Mouse (Mus musculus) kidney, embryonic 14.5 days (tissue): ENCODE data around the gene Nav2. TPM values are rescaled to one million over a fixed set of nuclear protein-coding genes. Genes with fewer than 3 reads are reported as not detected.

Experiments
- ATAC-seq: fragments of 200-750 bp; cut with Nextera tagmentation; 2 replicates; pipeline ENCODE4 v1.8.0; 2017; ENCODE audit warnings: moderate number of reproducible peaks, mild to moderate bottlenecking, moderate TSS enrichment, moderate library complexity; ENCODE audit not compliant: low FRiP score, low TSS enrichment
- H3K27ac ChIP-seq: fragments of 300-500 bp; sonication (generic); 2 replicates; pipeline ENCODE4 v1.5.1; 2014; ENCODE audit warnings: low read depth, mild to moderate bottlenecking, low read length, moderate library complexity, mixed read lengths
- H3K27me3 ChIP-seq: fragments of 300-500 bp; sonication (generic); 2 replicates; pipeline ENCODE4 v1.6.1; 2014; ENCODE audit warnings: mild to moderate bottlenecking, low read length; ENCODE audit not compliant: control insufficient read depth, insufficient read depth
- H3K36me3 ChIP-seq: fragments of 300-500 bp; sonication (generic); 2 replicates; pipeline ENCODE4 v1.6.1; 2014; ENCODE audit warnings: low read length, mixed read lengths; ENCODE audit not compliant: control insufficient read depth, insufficient read depth
- H3K4me1 ChIP-seq: fragments of 300-500 bp; sonication (generic); 2 replicates; pipeline ENCODE4 v1.6.1; 2014; ENCODE audit warnings: low read length, mixed read lengths; ENCODE audit not compliant: control insufficient read depth, insufficient read depth
- H3K4me2 ChIP-seq: fragments of 300-500 bp; sonication (generic); replicated peaks from 2 replicates; pipeline ENCODE4 v1.6.1; 2014; ENCODE audit warnings: low read depth, mild to moderate bottlenecking, low read length
- H3K4me3 ChIP-seq: fragments of 300-500 bp; sonication (generic); 2 replicates; pipeline ENCODE4 v1.5.1; 2014; ENCODE audit warnings: mild to moderate bottlenecking, low read length
- H3K9ac ChIP-seq: fragments of 300-500 bp; sonication (generic); 2 replicates; pipeline ENCODE4 v1.6.1; 2014; ENCODE audit warnings: low read depth, mild to moderate bottlenecking, low read length, moderate library complexity
- H3K9me3 ChIP-seq: fragments of 300-500 bp; sonication (generic); 2 replicates; pipeline ENCODE4 v1.6.1; 2016; ENCODE audit warnings: low read length; ENCODE audit not compliant: control insufficient read depth
- WGBS: fragments of 180-500 bp; shearing (Covaris S2); extraction: QIAGEN DNeasy Blood & Tissue Kit; methylation state at CpG from one replicate; pipeline ENCODE4 v1.1.7; 2014; 5-methylcytosine and 5-hydroxymethylcytosine counted together
- polyA plus RNA-seq: library from polyadenylated mRNA; unstranded; fragments of >200 nt; fragmentation: Nextera tagmentation; extraction: Ambion mirVana; gene quantifications from 2 replicates; pipeline ENCODE4 v1.2.1, GENCODE M21; 2014

Gene Nav2
- polyA plus RNA-seq, 1 experiment from 2014 or later, result 49.2 TPM

- Histone ChIP-seq H3K9ac (peak overlapping the region; percentile 63), H3K9me3 (no peaks in the 10 kb centered on the region), H3K36me3 (no peaks in the 10 kb centered on the region), H3K27me3 (peaks cover 18% of the 10 kb centered on the region), H3K4me3 (peak overlapping the region; percentile 58), H3K27ac (no peak overlapping the region), H3K4me1 (peaks cover 49% of the 10 kb centered on the region), H3K4me2 (peak overlapping the region; percentile 98)
- under 1% methylated on average over 29 of the region's 31 CpGs for WGBS
- ATAC-seq, result no peak
These were observed 337.7 kb downstream of the Nav2 start for GRCm38 (mm10) chr7:49246240-49246578.

GRCm38 (mm10) chr7:49246584-49247481 is 338.3 kb downstream of the Nav2 start:
- H3K36me3 ChIP-seq, result no peaks in the 10 kb centered on the region
- H3K4me3 ChIP-seq, result peak overlapping the region; percentile 58
- peaks cover 50% of the 10 kb centered on the region for H3K4me1 ChIP-seq
- peak overlapping the region; percentile 98 for H3K4me2 ChIP-seq
- ATAC-seq, result no peak
- 3% methylated on average over 50 of the region's 50 CpGs for WGBS
- no peak overlapping the region for H3K27ac ChIP-seq
- H3K9me3 ChIP-seq, result no peaks in the 10 kb centered on the region
- peaks cover 18% of the 10 kb centered on the region for H3K27me3 ChIP-seq
- H3K9ac ChIP-seq, result peak overlapping the region; percentile 63; the same call in 1 of the 2 replicates

GRCm38 (mm10) chr7:49247744-49248331 is 339.3 kb downstream of the Nav2 start:
- H3K4me3 ChIP-seq, result peak overlapping the region; percentile 58
- peaks cover 18% of the 10 kb centered on the region for H3K27me3 ChIP-seq
- peak overlapping the region; percentile 98 for H3K4me2 ChIP-seq
- H3K36me3 ChIP-seq, result no peaks in the 10 kb centered on the region
- no peak overlapping the region for H3K27ac ChIP-seq
- peaks cover 54% of the 10 kb centered on the region for H3K4me1 ChIP-seq
- ATAC-seq, result no peak
- 0 out of 2 replicates have a peak overlapping the region, but pooled peaks have one; percentile 2 for H3K9ac ChIP-seq
- WGBS, result 18% methylated on average over 8 of the region's 8 CpGs
- H3K9me3 ChIP-seq, result no peaks in the 10 kb centered on the region

GRCm38 (mm10) chr7:49248333-49249086 is 340.0 kb downstream of the Nav2 start:
- peak overlapping the region; percentile 98 for H3K4me2 ChIP-seq
- no peak for ATAC-seq
- H3K27ac ChIP-seq, result no peak overlapping the region
- 21% methylated on average over 14 of the region's 14 CpGs for WGBS
- H3K4me1 ChIP-seq, result peaks cover 54% of the 10 kb centered on the region
- H3K9ac ChIP-seq, result 0 out of 2 replicates have a peak overlapping the region, but pooled peaks have one; percentile 9
- H3K27me3 ChIP-seq, result peaks cover 18% of the 10 kb centered on the region
- H3K9me3 ChIP-seq, result no peaks in the 10 kb centered on the region
- peak overlapping the region; percentile 58 for H3K4me3 ChIP-seq
- H3K36me3 ChIP-seq, result no peaks in the 10 kb centered on the region

GRCm38 (mm10) chr7:49249462-49249861 is 340.9 kb downstream of the Nav2 start:
- H3K4me1 ChIP-seq, result peaks cover 54% of the 10 kb centered on the region
- peaks cover 18% of the 10 kb centered on the region for H3K27me3 ChIP-seq
- no peak for ATAC-seq
- WGBS, result 87% methylated on average over 2 of the region's 2 CpGs
- peak overlapping the region; percentile 13; the same call in 1 of the 2 replicates for H3K4me2 ChIP-seq
- H3K9ac ChIP-seq, result no peak overlapping the region
- no peaks in the 10 kb centered on the region for H3K36me3 ChIP-seq
- no peak overlapping the region for H3K27ac ChIP-seq
- no peak overlapping the region for H3K4me3 ChIP-seq
- no peaks in the 10 kb centered on the region for H3K9me3 ChIP-seq

- ATAC-seq, result no peak
- H3K4me1 ChIP-seq, result peaks cover 54% of the 10 kb centered on the region
- H3K27me3 ChIP-seq, result peaks cover 18% of the 10 kb centered on the region
- no peaks in the 10 kb centered on the region for H3K9me3 ChIP-seq
- no peaks in the 10 kb centered on the region for H3K36me3 ChIP-seq
- no peak overlapping the region for H3K27ac ChIP-seq
- H3K4me3 ChIP-seq, result no peak overlapping the region
- 8% methylated on average over 9 of the region's 9 CpGs for WGBS
- peak overlapping the region; percentile 13; the same call in 1 of the 2 replicates for H3K4me2 ChIP-seq
- H3K9ac ChIP-seq, result no peak overlapping the region
These were observed 341.5 kb downstream of the Nav2 start for GRCm38 (mm10) chr7:49249996-49250395.

GRCm38 (mm10) chr7:49250581-49251307 is 342.2 kb downstream of the Nav2 start:
- Histone ChIP-seq H3K4me3 (no peak overlapping the region), H3K27me3 (peaks cover 18% of the 10 kb centered on the region), H3K27ac (no peak overlapping the region), H3K4me1 (peaks cover 51% of the 10 kb centered on the region), H3K4me2 (no peak overlapping the region), H3K36me3 (no peaks in the 10 kb centered on the region), H3K9me3 (no peaks in the 10 kb centered on the region), H3K9ac (no peak overlapping the region)
- WGBS, result 87% methylated on average over 13 of the region's 13 CpGs
- no peak for ATAC-seq

GRCm38 (mm10) chr7:49251308-49251638 is 342.8 kb downstream of the Nav2 start:
- Histone ChIP-seq H3K4me1 (peaks cover 51% of the 10 kb centered on the region), H3K4me2 (no peak overlapping the region)
- WGBS, result 34% methylated on average over 10 of the region's 10 CpGs

More at GRCm38 (mm10) chr7:49251308-49251638, 342.8 kb downstream of the Nav2 start:
- Histone ChIP-seq H3K9me3 (no peaks in the 10 kb centered on the region), H3K9ac (no peak overlapping the region), H3K27me3 (peaks cover 15% of the 10 kb centered on the region), H3K36me3 (no peaks in the 10 kb centered on the region), H3K27ac (no peak overlapping the region), H3K4me3 (no peak overlapping the region)
- no peak for ATAC-seq
